Mouse (Mus musculus): ENCODE data around the gene Dmac2. TPM values are rescaled to one million over a fixed set of nuclear protein-coding genes. Genes with fewer than 3 reads are reported as not detected.
A peak's percentile ranks its signal among the peaks of the same experiment; 100 is the strongest.

Gene Dmac2
- polyA plus RNA-seq, 1 experiment: 12.2 TPM

- Histone ChIP-seq H3K79me3 (ENCODE audit: low read depth) (no peaks in the 10 kb centered on the region), H3K36me3 (ENCODE audit: control insufficient read depth, insufficient read depth) (no peaks in the 10 kb centered on the region), H3K4me3 (ENCODE audit: insufficient read depth, poor library complexity, severe bottlenecking) (no peak overlapping the region), H3K27me3 (ENCODE audit: control insufficient read depth, insufficient read depth, insufficient read length) (no peaks in the 10 kb centered on the region), H3ac (ENCODE audit: control insufficient read depth, insufficient read length, low read depth) (no peak overlapping the region), H3K79me2 (ENCODE audit: control insufficient read depth, insufficient read depth) (no peaks in the 10 kb centered on the region)
- no peak for TF ChIP-seq CEBPB (IDR thresholded peaks at IDR 0.05; ENCODE audit: low read depth)
- no peak for TF ChIP-seq MYOD1 (IDR thresholded peaks at IDR 0.05; ENCODE audit: control insufficient read depth, insufficient read length, low read depth)
- TF ChIP-seq MAX (IDR thresholded peaks at IDR 0.05): no peak
- TF ChIP-seq FOSL1 (IDR thresholded peaks at IDR 0.05; ENCODE audit: insufficient read depth, low read length, poor library complexity, severe bottlenecking): no peak
- TF ChIP-seq MYOG (IDR thresholded peaks at IDR 0.05; ENCODE audit: control insufficient read depth, extremely low read depth, insufficient read length): no peak
These were observed 6.5 kb downstream of the Dmac2 start for GRCm38 (mm10) chr7:25625594-25626250.

- no peak for TF ChIP-seq USF1 (IDR thresholded peaks at IDR 0.05; ENCODE audit: low read depth)
- TF ChIP-seq CTCF (IDR thresholded peaks at IDR 0.05; ENCODE audit: control insufficient read depth, insufficient read depth, insufficient read length): no peak
- TF ChIP-seq CEBPB (IDR thresholded peaks at IDR 0.05; ENCODE audit: low read depth): no peak
- no peak for TF ChIP-seq FOSL1 (IDR thresholded peaks at IDR 0.05; ENCODE audit: insufficient read depth, low read length, poor library complexity, severe bottlenecking)
- no peak for TF ChIP-seq MAX (IDR thresholded peaks at IDR 0.05)
- no peak for TF ChIP-seq MYOG (IDR thresholded peaks at IDR 0.05; ENCODE audit: control insufficient read depth, extremely low read depth, insufficient read length)
- no peak for TF ChIP-seq MYOD1 (IDR thresholded peaks at IDR 0.05; ENCODE audit: control insufficient read depth, insufficient read length, low read depth)
- Histone ChIP-seq H3K79me2 (ENCODE audit: control insufficient read depth, insufficient read depth) (no peaks in the 10 kb centered on the region), H3K36me3 (ENCODE audit: control insufficient read depth, insufficient read depth) (no peaks in the 10 kb centered on the region), H3ac (ENCODE audit: control insufficient read depth, insufficient read length, low read depth) (peak within 1 kb of the TSS; percentile 60), H3K79me3 (ENCODE audit: low read depth) (no peaks in the 10 kb centered on the region), H3K4me3 (ENCODE audit: insufficient read depth, poor library complexity, severe bottlenecking) (no peak within 1 kb of the TSS), H3K27me3 (ENCODE audit: control insufficient read depth, insufficient read depth, insufficient read length) (no peaks in the 10 kb centered on the region)
These were observed 7.6 kb downstream of the Dmac2 start, which contains the start of gene B3gnt8 for GRCm38 (mm10) chr7:25626509-25627430. B3gnt8 (plus strand) TSS chr7:25626654.

DNA sequence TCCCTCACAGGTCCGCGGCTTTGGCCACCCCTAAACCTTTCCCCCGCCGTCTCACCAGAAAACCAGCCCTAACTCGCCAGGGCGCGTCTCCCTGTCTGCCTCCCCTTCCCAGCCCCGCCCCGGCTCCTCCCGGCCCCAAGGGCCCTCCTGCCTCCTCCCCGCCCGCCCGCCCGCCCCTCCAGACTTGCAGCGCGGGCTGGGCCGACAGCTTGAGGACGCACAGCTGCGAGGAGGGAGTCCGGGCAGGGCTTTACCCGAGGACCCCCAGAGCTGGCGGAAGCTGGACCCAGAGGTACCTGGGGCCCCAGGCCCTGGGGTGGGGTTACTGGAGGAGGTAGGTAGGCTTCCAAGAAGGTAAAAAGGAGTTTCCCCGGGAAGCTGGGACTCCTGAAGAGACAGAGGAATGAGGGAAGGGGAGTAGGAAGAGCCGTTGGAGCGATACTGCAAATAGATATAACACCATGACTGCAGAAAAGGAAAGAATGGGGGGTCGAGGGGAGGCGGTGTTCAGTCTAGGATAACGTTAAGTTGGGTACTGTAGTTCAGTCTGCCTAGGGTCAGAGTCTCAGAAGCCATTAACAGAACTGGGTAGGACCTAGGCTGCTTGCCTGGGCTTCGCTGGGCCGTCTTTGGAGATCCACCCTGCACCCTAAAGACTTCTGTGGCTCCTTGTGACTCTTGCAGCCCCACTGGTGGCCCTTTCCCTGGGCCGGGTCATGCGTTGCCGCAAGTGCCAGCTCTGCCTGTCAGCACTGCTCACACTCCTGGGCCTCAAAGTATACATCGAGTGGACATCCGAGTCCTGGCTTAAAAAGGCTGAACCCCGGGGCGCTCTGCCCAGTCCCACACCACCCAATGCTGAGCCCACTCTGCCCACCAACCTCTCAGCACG lies 8.5 kb downstream of the Dmac2 start:
- Histone ChIP-seq H3K4me3 (ENCODE audit: insufficient read depth, poor library complexity, severe bottlenecking) (no peak overlapping the region), H3ac (ENCODE audit: control insufficient read depth, insufficient read length, low read depth) (peak overlapping the region; percentile 60), H3K36me3 (ENCODE audit: control insufficient read depth, insufficient read depth) (no peaks in the 10 kb centered on the region), H3K27me3 (ENCODE audit: control insufficient read depth, insufficient read depth, insufficient read length) (no peaks in the 10 kb centered on the region), H3K79me3 (ENCODE audit: low read depth) (no peaks in the 10 kb centered on the region), H3K79me2 (ENCODE audit: control insufficient read depth, insufficient read depth) (no peaks in the 10 kb centered on the region)
- TF ChIP-seq USF1 (IDR thresholded peaks at IDR 0.05; ENCODE audit: low read depth) (no peak), MYOD1 (IDR thresholded peaks at IDR 0.05; ENCODE audit: control insufficient read depth, insufficient read length, low read depth) (no peak), MAX (IDR thresholded peaks at IDR 0.05) (no peak), MYOG (IDR thresholded peaks at IDR 0.05; ENCODE audit: control insufficient read depth, extremely low read depth, insufficient read length) (no peak), CEBPB (IDR thresholded peaks at IDR 0.05; ENCODE audit: low read depth) (no peak), FOSL1 (IDR thresholded peaks at IDR 0.05; ENCODE audit: insufficient read depth, low read length, poor library complexity, severe bottlenecking) (no peak), CTCF (IDR thresholded peaks at IDR 0.05; ENCODE audit: control insufficient read depth, insufficient read depth, insufficient read length) (no peak)

DNA sequence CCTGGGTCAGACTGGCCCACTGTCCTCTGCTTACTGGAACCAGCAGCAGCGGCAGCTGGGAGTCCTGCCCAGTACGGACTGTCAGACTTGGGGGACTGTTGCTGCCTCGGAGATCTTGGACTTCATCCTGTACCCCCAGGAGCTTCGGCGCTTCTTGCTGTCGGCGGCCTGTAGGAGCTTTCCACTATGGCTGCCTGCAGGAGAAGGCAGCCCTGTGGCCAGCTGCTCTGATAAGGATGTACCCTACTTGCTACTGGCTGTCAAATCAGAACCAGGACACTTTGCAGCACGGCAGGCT lies 9.1 kb downstream of the Dmac2 start:
- no peaks in the 10 kb centered on the region for H3K79me2 ChIP-seq (ENCODE audit: control insufficient read depth, insufficient read depth)
- H3ac ChIP-seq (ENCODE audit: control insufficient read depth, insufficient read length, low read depth): peak overlapping the region; percentile 28
- H3K27me3 ChIP-seq (ENCODE audit: control insufficient read depth, insufficient read depth, insufficient read length): no peaks in the 10 kb centered on the region
- no peak overlapping the region for H3K4me3 ChIP-seq (ENCODE audit: insufficient read depth, poor library complexity, severe bottlenecking)
- H3K79me3 ChIP-seq (ENCODE audit: low read depth): no peaks in the 10 kb centered on the region
- TF ChIP-seq CEBPB (IDR thresholded peaks at IDR 0.05; ENCODE audit: low read depth) (no peak), MYOD1 (IDR thresholded peaks at IDR 0.05; ENCODE audit: control insufficient read depth, insufficient read length, low read depth) (no peak), USF1 (IDR thresholded peaks at IDR 0.05; ENCODE audit: low read depth) (no peak), FOSL1 (IDR thresholded peaks at IDR 0.05; ENCODE audit: insufficient read depth, low read length, poor library complexity, severe bottlenecking) (no peak), CTCF (IDR thresholded peaks at IDR 0.05; ENCODE audit: control insufficient read depth, insufficient read depth, insufficient read length) (no peak), MYOG (IDR thresholded peaks at IDR 0.05; ENCODE audit: control insufficient read depth, extremely low read depth, insufficient read length) (no peak), MAX (IDR thresholded peaks at IDR 0.05) (no peak)
- H3K36me3 ChIP-seq (ENCODE audit: control insufficient read depth, insufficient read depth): no peaks in the 10 kb centered on the region

DNA sequence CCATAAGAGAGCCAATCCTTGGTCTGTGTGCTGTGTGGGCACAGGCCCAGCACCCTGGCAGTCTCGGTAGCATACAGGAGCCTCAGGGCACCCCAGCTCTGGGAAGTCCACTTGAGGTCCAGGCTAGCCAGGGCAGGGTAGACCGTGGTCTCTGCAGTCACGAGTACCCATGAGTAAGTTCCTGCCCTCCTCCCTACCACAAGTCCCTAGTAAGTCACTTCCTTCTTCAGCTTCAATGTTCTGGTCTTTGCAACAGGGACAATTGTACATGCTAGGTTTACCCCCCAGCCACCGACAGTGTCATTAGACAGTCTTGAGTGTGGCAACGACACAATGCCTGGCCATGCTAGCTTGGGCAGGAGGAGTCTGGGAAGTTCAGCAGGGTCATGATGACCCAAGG lies 13.5 kb downstream of the Dmac2 start:
- no peaks in the 10 kb centered on the region for H3K36me3 ChIP-seq (ENCODE audit: control insufficient read depth, insufficient read depth)
- H3K79me3 ChIP-seq (ENCODE audit: low read depth): no peaks in the 10 kb centered on the region
- H3K27me3 ChIP-seq (ENCODE audit: control insufficient read depth, insufficient read depth, insufficient read length): no peaks in the 10 kb centered on the region
- no peak overlapping the region for H3ac ChIP-seq (ENCODE audit: control insufficient read depth, insufficient read length, low read depth)
- no peaks in the 10 kb centered on the region for H3K79me2 ChIP-seq (ENCODE audit: control insufficient read depth, insufficient read depth)
- no peak overlapping the region for H3K4me3 ChIP-seq (ENCODE audit: insufficient read depth, poor library complexity, severe bottlenecking)
- TF ChIP-seq MYOG (IDR thresholded peaks at IDR 0.05; ENCODE audit: control insufficient read depth, extremely low read depth, insufficient read length): no peak
- TF ChIP-seq MAX (IDR thresholded peaks at IDR 0.05): no peak
- TF ChIP-seq CTCF (IDR thresholded peaks at IDR 0.05; ENCODE audit: control insufficient read depth, insufficient read depth, insufficient read length): no peak
- no peak for TF ChIP-seq FOSL1 (IDR thresholded peaks at IDR 0.05; ENCODE audit: insufficient read depth, low read length, poor library complexity, severe bottlenecking)
- no peak for TF ChIP-seq CEBPB (IDR thresholded peaks at IDR 0.05; ENCODE audit: low read depth)
- no peak for TF ChIP-seq MYOD1 (IDR thresholded peaks at IDR 0.05; ENCODE audit: control insufficient read depth, insufficient read length, low read depth)
